Mouse (Mus musculus): ENCODE data around the gene Zscan4-ps3.
"Not testable (repeated sequence)": the region's sequence is repeated elsewhere in the genome, so short reads cannot be mapped to it uniquely, and the experiment has no call there.

The Zscan4-ps3 gene

GRCm38 (mm10) chr7:11609008-11609407, at the start of gene Zscan4-ps3:
TSS of gene Zscan4-ps3 (plus strand) at chr7:11609308.
- DNase-seq (ENCODE audit: low read depth): not testable (repeated sequence)

GRCm38 (mm10) chr7:11617082-11617481, 8.0 kb downstream of the Zscan4-ps3 start:
- not testable (repeated sequence) for DNase-seq (ENCODE audit: low read depth)

Data from naive thymus-derived CD4-positive, alpha-beta T cell, adult 2 months (primary cell).